Mouse (Mus musculus) heart, postnatal 10 days (tissue): ENCODE data around the gene Scimp. TPM values are rescaled to one million over a fixed set of nuclear protein-coding genes. Genes with fewer than 3 reads are reported as not detected.

ENCODE experiments used
- DNase-seq, 2 experiments: peaks; one replicate each; pipeline ENCODE4 v3.0.0; 2021
- intact Hi-C: fragments of 180-260 bp; cut with DNase I; formaldehyde crosslinking; loops from one replicate; pipeline ENCODE4 v1.15.1; 2025
- total RNA-seq, 2 experiments: library from RNA; stranded (reverse); gene quantifications; 2 replicates each; pipeline ENCODE4 v1.2.3; 2021

Gene Scimp
- not detected for total RNA-seq

- intact Hi-C loops: no loop called here
- DNase-seq: no peak
Measured at GRCm38 (mm10) chr11:70812365-70812764, at the start of gene Scimp. Scimp (minus strand) TSS chr11:70812586.

GRCm38 (mm10) chr11:70860371-70860770 is 48.0 kb upstream of the Scimp start:
- no peak for DNase-seq
- intact Hi-C loops: no loop called here

GRCm38 (mm10) chr11:70846029-70846428 is 33.6 kb upstream of the Scimp start:
- intact Hi-C loops: no loop called here
- DNase-seq: no peak

- intact Hi-C loops: no loop called here
- no peak for DNase-seq
Measured at GRCm38 (mm10) chr11:70845457-70845978, 33.1 kb upstream of the Scimp start.

- intact Hi-C loops: no loop called here
- DNase-seq: peak; percentile 96 to 98
Measured at GRCm38 (mm10) chr11:70844559-70845456, 32.4 kb upstream of the Scimp start, which contains the start of gene Rabep1. Rabep1 (plus strand) TSS chr11:70844778.

- DNase-seq: peak in 1 of 2 experiments; percentile 36
- intact Hi-C loops: no loop called here
Measured at GRCm38 (mm10) chr11:70843701-70844551, 31.5 kb upstream of the Scimp start.

GRCm38 (mm10) chr11:70842983-70843382 is 30.6 kb upstream of the Scimp start:
- intact Hi-C loops: no loop called here
- DNase-seq: no peak

GRCm38 (mm10) chr11:70838610-70839009 is 26.2 kb upstream of the Scimp start:
- intact Hi-C loops: no loop called here
- DNase-seq: no peak

- intact Hi-C loops: no loop called here
- DNase-seq: no peak
Measured at GRCm38 (mm10) chr11:70837031-70837430, 24.6 kb upstream of the Scimp start.

GRCm38 (mm10) chr11:70835381-70835831 is 23.0 kb upstream of the Scimp start:
- no peak for DNase-seq
- intact Hi-C loops: no loop called here

- intact Hi-C loops: no loop called here
Measured at GRCm38 (mm10) chr11:70833831-70834230, 21.4 kb upstream of the Scimp start.

GRCm38 (mm10) chr11:70833408-70833807 is 21.0 kb upstream of the Scimp start:
- intact Hi-C loops: no loop called here
- DNase-seq: no peak

More at GRCm38 (mm10) chr11:70833831-70834230, 21.4 kb upstream of the Scimp start:
- DNase-seq: no peak

GRCm38 (mm10) chr11:70831201-70831600 is 18.8 kb upstream of the Scimp start:
- intact Hi-C loops: no loop called here
- DNase-seq: no peak

GRCm38 (mm10) chr11:70828975-70829615 is 16.7 kb upstream of the Scimp start:
- DNase-seq: no peak
- intact Hi-C loops: no loop called here

GRCm38 (mm10) chr11:70826207-70826606 is 13.8 kb upstream of the Scimp start:
- no peak for DNase-seq
- intact Hi-C loops: no loop called here

- intact Hi-C loops: no loop called here
- peak in 1 of 2 experiments; percentile 24 for DNase-seq
Measured at GRCm38 (mm10) chr11:70821728-70822591, 9.6 kb upstream of the Scimp start.

- intact Hi-C loops: no loop called here
- no peak for DNase-seq
Measured at GRCm38 (mm10) chr11:70820120-70820519, 7.7 kb upstream of the Scimp start.

GRCm38 (mm10) chr11:70816770-70817169 is 4.4 kb upstream of the Scimp start:
- intact Hi-C loops: no loop called here

GRCm38 (mm10) chr11:70815498-70816078 is 3.2 kb upstream of the Scimp start:
- intact Hi-C loops: loop anchor here (1.0 kb wide), 1 partner anchor 38 kb away; no protein-coding TSS in a partner anchor
- peak; percentile 61 to 80 for DNase-seq

More at GRCm38 (mm10) chr11:70816770-70817169, 4.4 kb upstream of the Scimp start:
- DNase-seq: no peak
